Comparison of ENCODE assay signal across 9 mouse cellular contexts in genomic region chr13:56641746-56642145, GRCm38 (mm10). TPM values are rescaled to one million over a fixed set of nuclear protein-coding genes. Genes with fewer than 3 reads are reported as not detected.
DNase-seq lines count a peak whose midpoint lies in the region; ATAC-seq and TF ChIP-seq lines count a peak whose summit lies in the region.
"Had no signal": no experiment of that assay in that cellular context is flagged by ENCODE, and none has a peak within 500 bp of the region (broad histone marks: within the 10 kb centered on the region; RNA-seq: fewer than 3 reads in every experiment).

No protein-coding gene starts in this region.

- H3K27ac ChIP-seq in bone marrow macrophage, adult 2 months (ENCODE audit: insufficient read depth, low read depth, low read length), result no peak overlapping the region
- H3K27ac ChIP-seq in limb, embryonic 14.5 days (replicated peaks; ENCODE audit: low read depth, low read length), result no peak overlapping the region
- H3K27ac ChIP-seq: liver, embryonic 13.5 days had no signal

- H3K4me3 ChIP-seq in bone marrow macrophage, adult 2 months (ENCODE audit: insufficient read depth, low read length), result no peak overlapping the region
- no peak overlapping the region for H3K4me3 ChIP-seq in limb, embryonic 14.5 days (replicated peaks; ENCODE audit: low read length)
- H3K4me3 ChIP-seq: liver, embryonic 13.5 days had no signal

- H3K36me3 ChIP-seq in limb, embryonic 14.5 days (ENCODE audit: control insufficient read depth, insufficient read depth, low read length), result peaks cover 29% of the 10 kb centered on the region
- H3K36me3 ChIP-seq: liver, embryonic 13.5 days had no signal

- DNase-seq in frontal cortex, postnatal 25 days (ENCODE audit: low spot score in 2 of 2), result peak; percentile 11 to 27
- no peak for DNase-seq in frontal cortex, postnatal 14 days (ENCODE audit: low spot score in 2 of 2)
- peak; percentile 46 for DNase-seq in ovary, postnatal 36 days (ENCODE audit: low spot score)
- DNase-seq in ovary, postnatal 14 days (ENCODE audit: low spot score), result no peak
- DNase-seq in limb, embryonic 14.5 days (ENCODE audit: low spot score), result peak; percentile 32
- no peak for DNase-seq in cerebellum, adult 9-11 months
- no peak for DNase-seq in ovary, adult 18-20 months (ENCODE audit: low spot score)
- DNase-seq: liver, embryonic 13.5 days had no signal

- no peaks in the 10 kb centered on the region for H3K27me3 ChIP-seq in limb, embryonic 14.5 days (ENCODE audit: control insufficient read depth, insufficient read depth, low read length)
- H3K27me3 ChIP-seq: liver, embryonic 13.5 days had no signal

- TF ChIP-seq CTCF in bone marrow macrophage, adult 2 months (IDR thresholded peaks at IDR 0.05; ENCODE audit: low read depth, low read length), result peak; percentile 74

- H3K9ac ChIP-seq in limb, embryonic 14.5 days (ENCODE audit: low read depth, low read length, severe bottlenecking), result no peak overlapping the region
- H3K9ac ChIP-seq: liver, embryonic 13.5 days had no signal

- no peaks in the 10 kb centered on the region for H3K4me1 ChIP-seq in bone marrow macrophage, adult 2 months (ENCODE audit: control insufficient read depth, insufficient read depth, low read length)
- peaks cover 7% of the 10 kb centered on the region for H3K4me1 ChIP-seq in limb, embryonic 14.5 days (ENCODE audit: control insufficient read depth, insufficient read depth, low read length)
- H3K4me1 ChIP-seq: liver, embryonic 13.5 days had no signal

- no peak for TF ChIP-seq POLR2A in bone marrow macrophage, adult 2 months (IDR thresholded peaks at IDR 0.05; ENCODE audit: borderline replicate concordance, low read depth, low read length)
- TF ChIP-seq POLR2A in limb, embryonic 14.5 days (IDR thresholded peaks at IDR 0.05; ENCODE audit: borderline replicate concordance, extremely low read depth, insufficient read depth, insufficient read length), result no peak

- H3K9me3 ChIP-seq in limb, embryonic 14.5 days (ENCODE audit: control insufficient read depth, low read length), result no peaks in the 10 kb centered on the region
- H3K9me3 ChIP-seq: liver, embryonic 13.5 days had no signal

- no peak overlapping the region for H3K4me2 ChIP-seq in limb, embryonic 14.5 days (replicated peaks; ENCODE audit: low read depth, low read length, severe bottlenecking)
- H3K4me2 ChIP-seq: liver, embryonic 13.5 days had no signal

- ATAC-seq in limb, embryonic 14.5 days (ENCODE audit: low FRiP score, low read depth), result no peak

- 90% methylated on average over 2 of the region's 2 CpGs for WGBS in limb, embryonic 14.5 days

RNA-seq across cellular contexts. Expression of gene Tgfbi, which starts 32.4 kb away (rescaled TPM):
- 386 and 398 TPM in 2 replicates for polyA plus RNA-seq in bone marrow macrophage, adult 2 months (2012; ENCODE audit: insufficient read depth, insufficient read length, missing spikeins)
- polyA plus RNA-seq in limb, embryonic 14.5 days (2012; rRNA removed), result 146 and 183 TPM in 2 replicates
- polyA plus RNA-seq in limb, embryonic 14.5 days (2014; fragmentation: Nextera tagmentation; extraction: Ambion mirVana), result 99.3 and 128 TPM in 2 replicates

Comparison
In these comparisons a context has a peak if more than half of its experiments do, and no peak if none do; other contexts are left out.
1. DNase-seq: peak in frontal cortex, postnatal 25 days (2 of 2), ovary, postnatal 36 days (single experiment) and limb, embryonic 14.5 days (single experiment); none in frontal cortex, postnatal 14 days (0 of 2), ovary, postnatal 14 days (single experiment), cerebellum, adult 9-11 months (single experiment) and ovary, adult 18-20 months (single experiment).